9 mouse cellular contexts compared by ENCODE assay signal in genomic region chr1:132609048-132609634, GRCm38 (mm10).
DNase-seq lines count a peak whose midpoint lies in the region; ATAC-seq and TF ChIP-seq lines count a peak whose summit lies in the region.
"Had no signal": no experiment of that assay in that cellular context is flagged by ENCODE, and none has a peak within 500 bp of the region (broad histone marks: within the 10 kb centered on the region; RNA-seq: fewer than 3 reads in every experiment).

No protein-coding gene starts in this region.

- no peaks in the 10 kb centered on the region for H3K27me3 ChIP-seq in heart, embryonic 11.5 days (ENCODE audit: control insufficient read depth, insufficient read depth, low read length)
- no peaks in the 10 kb centered on the region for H3K27me3 ChIP-seq in forebrain, embryonic 12.5 days
- no peaks in the 10 kb centered on the region for H3K27me3 ChIP-seq in midbrain, embryonic 12.5 days
- H3K27me3 ChIP-seq: limb, embryonic 15.5 days had no signal

- TF ChIP-seq POLR2A in bone marrow, adult 2 months (IDR thresholded peaks at IDR 0.05; ENCODE audit: borderline replicate concordance, control insufficient read depth, low read depth, low read length): no peak

- H3K27ac ChIP-seq in heart, embryonic 11.5 days (ENCODE audit: low read depth, low read length): no peak overlapping the region
- no peak overlapping the region for H3K27ac ChIP-seq in bone marrow, adult 2 months (ENCODE audit: control insufficient read depth, insufficient read depth, low read depth, low read length, poor library complexity)
- no peak overlapping the region for H3K27ac ChIP-seq in forebrain, embryonic 12.5 days
- H3K27ac ChIP-seq in layer of hippocampus, adult 2 months: no peak overlapping the region
- no peak overlapping the region for H3K27ac ChIP-seq in midbrain, embryonic 12.5 days (replicated peaks)
- H3K27ac ChIP-seq: limb, embryonic 15.5 days had no signal

- peak; percentile 56 for TF ChIP-seq CTCF in bone marrow, adult 2 months (IDR thresholded peaks at IDR 0.05; ENCODE audit: control insufficient read depth, insufficient read depth, low read length)
- peak; percentile 88 for TF ChIP-seq CTCF in layer of hippocampus, adult 2 months (conservative IDR thresholded peaks at IDR 0.05)

- no peaks in the 10 kb centered on the region for H3K36me3 ChIP-seq in heart, embryonic 11.5 days (ENCODE audit: control insufficient read depth, insufficient read depth, low read length)
- H3K36me3 ChIP-seq in forebrain, embryonic 12.5 days (replicated peaks): peaks cover 47% of the 10 kb centered on the region
- peaks cover 54% of the 10 kb centered on the region for H3K36me3 ChIP-seq in midbrain, embryonic 12.5 days
- H3K36me3 ChIP-seq: limb, embryonic 15.5 days had no signal

- 27% methylated on average over 4 of the region's 4 CpGs for WGBS in heart, embryonic 11.5 days (ENCODE audit: insufficient replicate concordance)
- WGBS in bone marrow, adult 2 months: 36% methylated on average over 4 of the region's 4 CpGs
- WGBS in forebrain, embryonic 12.5 days: 38% methylated on average over 4 of the region's 4 CpGs
- WGBS in midbrain, embryonic 12.5 days: 41% methylated on average over 4 of the region's 4 CpGs

- no peak overlapping the region for H3K4me2 ChIP-seq in heart, embryonic 11.5 days
- no peak overlapping the region for H3K4me2 ChIP-seq in forebrain, embryonic 12.5 days
- no peak overlapping the region for H3K4me2 ChIP-seq in midbrain, embryonic 12.5 days (replicated peaks)
- H3K4me2 ChIP-seq: limb, embryonic 15.5 days had no signal

- peak; percentile 33 for DNase-seq in heart, adult 8-10 months (ENCODE audit: low spot score)
- peak; percentile 70 to 71 for DNase-seq in B cell, adult 2 months
- DNase-seq in layer of hippocampus, adult 2 months (ENCODE audit: low spot score in 2 of 2): peak; percentile 66 to 79
- DNase-seq in spleen, postnatal 4 days (ENCODE audit: low spot score in 2 of 2): peak; percentile 36 to 70

- no peaks in the 10 kb centered on the region for H3K9me3 ChIP-seq in heart, embryonic 11.5 days (replicated peaks; ENCODE audit: control insufficient read depth, low read length)
- no peaks in the 10 kb centered on the region for H3K9me3 ChIP-seq in forebrain, embryonic 12.5 days
- H3K9me3 ChIP-seq in midbrain, embryonic 12.5 days: no peaks in the 10 kb centered on the region
- H3K9me3 ChIP-seq: limb, embryonic 15.5 days had no signal

- no peak overlapping the region for H3K9ac ChIP-seq in heart, embryonic 11.5 days (ENCODE audit: low read depth, low read length)
- H3K9ac ChIP-seq in forebrain, embryonic 12.5 days: no peak overlapping the region
- H3K9ac ChIP-seq in midbrain, embryonic 12.5 days (replicated peaks): no peak overlapping the region
- H3K9ac ChIP-seq: limb, embryonic 15.5 days had no signal

- no peaks in the 10 kb centered on the region for H3K4me1 ChIP-seq in heart, embryonic 11.5 days (ENCODE audit: control insufficient read depth, insufficient read depth, low read length)
- H3K4me1 ChIP-seq in bone marrow, adult 2 months (ENCODE audit: control insufficient read depth, insufficient read depth, low read length): no peaks in the 10 kb centered on the region
- H3K4me1 ChIP-seq in forebrain, embryonic 12.5 days: no peaks in the 10 kb centered on the region
- no peaks in the 10 kb centered on the region for H3K4me1 ChIP-seq in midbrain, embryonic 12.5 days
- H3K4me1 ChIP-seq: limb, embryonic 15.5 days had no signal

- H3K4me3 ChIP-seq in heart, embryonic 11.5 days (ENCODE audit: low read depth, low read length): no peak overlapping the region
- H3K4me3 ChIP-seq in bone marrow, adult 2 months (replicated peaks; ENCODE audit: control insufficient read depth, low read depth, low read length): no peak overlapping the region
- H3K4me3 ChIP-seq in forebrain, embryonic 12.5 days (replicated peaks): no peak overlapping the region
- no peak overlapping the region for H3K4me3 ChIP-seq in layer of hippocampus, adult 2 months
- H3K4me3 ChIP-seq in midbrain, embryonic 12.5 days: no peak overlapping the region
- H3K4me3 ChIP-seq: limb, embryonic 15.5 days had no signal

- ATAC-seq in heart, embryonic 11.5 days (replicated peaks; ENCODE audit: insufficient number of reproducible peaks, low FRiP score, low TSS enrichment): no peak
- peak; percentile 57 for ATAC-seq in forebrain, embryonic 12.5 days (ENCODE audit: low FRiP score)
- 0 out of 2 replicates have a peak, but pooled peaks have one; percentile 49 for ATAC-seq in midbrain, embryonic 12.5 days (ENCODE audit: low FRiP score, low read depth)
